Mouse (Mus musculus): ENCODE measurements around the gene 2310011J03Rik. TPM values are rescaled to one million over a fixed set of nuclear protein-coding genes. Genes with fewer than 3 reads are reported as not detected.

The 2310011J03Rik gene
- polyA plus RNA-seq, 1 experiment: 44.0 TPM

GRCm38 (mm10) chr10:80302082-80302355 lies 18.3 kb downstream of the 2310011J03Rik start:
- H3K27me3 ChIP-seq (ENCODE audit: control insufficient read depth, insufficient read depth, insufficient read length): peaks cover 52% of the 10 kb centered on the region
- peak overlapping the region; percentile 61 for H3K4me2 ChIP-seq (ENCODE audit: low read depth)
- H3ac ChIP-seq (ENCODE audit: control insufficient read depth, insufficient read length): no peak overlapping the region
- no peak overlapping the region for H3K4me3 ChIP-seq
- H3K36me3 ChIP-seq (ENCODE audit: control insufficient read depth, insufficient read depth): no peaks in the 10 kb centered on the region
- H3K79me2 ChIP-seq (ENCODE audit: control insufficient read depth, insufficient read depth): no peaks in the 10 kb centered on the region
- TF ChIP-seq USF1 (IDR thresholded peaks at IDR 0.05; ENCODE audit: low read depth) (no peak), CEBPB (IDR thresholded peaks at IDR 0.05; ENCODE audit: insufficient read depth, poor library complexity, severe bottlenecking) (no peak), TCF12 (IDR thresholded peaks at IDR 0.05; ENCODE audit: insufficient read depth, poor library complexity, severe bottlenecking) (no peak), E2F4 (IDR thresholded peaks at IDR 0.05; ENCODE audit: insufficient read depth) (no peak), MAX (IDR thresholded peaks at IDR 0.05; ENCODE audit: low read depth) (no peak), MYOG (IDR thresholded peaks at IDR 0.05; ENCODE audit: control insufficient read depth in 1 of 3, insufficient read depth in 1 of 3, insufficient read length in 2 of 3, low read depth in 2 of 3) (no peak), SRF (IDR thresholded peaks at IDR 0.05; ENCODE audit: control insufficient read depth, insufficient read length, low read depth) (no peak), REST (IDR thresholded peaks at IDR 0.05; ENCODE audit: insufficient read depth, insufficient read length) (no peak), POLR2AphosphoS2 (IDR thresholded peaks at IDR 0.05; ENCODE audit: insufficient read length, low read depth) (no peak)

GRCm38 (mm10) chr10:80301256-80302081 lies 18.9 kb downstream of the 2310011J03Rik start:
- H3K27me3 ChIP-seq (ENCODE audit: control insufficient read depth, insufficient read depth, insufficient read length): peaks cover 47% of the 10 kb centered on the region
- no peak overlapping the region for H3ac ChIP-seq (ENCODE audit: control insufficient read depth, insufficient read length)
- no peak overlapping the region for H3K4me3 ChIP-seq
- H3K36me3 ChIP-seq (ENCODE audit: control insufficient read depth, insufficient read depth): no peaks in the 10 kb centered on the region
- no peaks in the 10 kb centered on the region for H3K79me2 ChIP-seq (ENCODE audit: control insufficient read depth, insufficient read depth)
- no peak for TF ChIP-seq POLR2A (IDR thresholded peaks at IDR 0.05; ENCODE audit: insufficient read length, low read depth)
- no peak for TF ChIP-seq TCF12 (IDR thresholded peaks at IDR 0.05; ENCODE audit: insufficient read depth, poor library complexity, severe bottlenecking)
- TF ChIP-seq TCF3 (IDR thresholded peaks at IDR 0.05; ENCODE audit: insufficient read length, low read depth): no peak
- no peak for TF ChIP-seq REST (IDR thresholded peaks at IDR 0.05; ENCODE audit: insufficient read depth, insufficient read length)
- TF ChIP-seq MAX (IDR thresholded peaks at IDR 0.05; ENCODE audit: low read depth): no peak
- TF ChIP-seq E2F4 (IDR thresholded peaks at IDR 0.05; ENCODE audit: insufficient read depth): no peak
- no peak for TF ChIP-seq CEBPB (IDR thresholded peaks at IDR 0.05; ENCODE audit: insufficient read depth, poor library complexity, severe bottlenecking)
- TF ChIP-seq POLR2AphosphoS2 (IDR thresholded peaks at IDR 0.05; ENCODE audit: insufficient read length, low read depth): no peak
- TF ChIP-seq MYOD1 (IDR thresholded peaks at IDR 0.05; ENCODE audit: control insufficient read depth in 1 of 3, insufficient read length in 2 of 3, low read depth in 2 of 3): no peak
- no peak for TF ChIP-seq MYOG (IDR thresholded peaks at IDR 0.05; ENCODE audit: control insufficient read depth in 1 of 3, insufficient read depth in 1 of 3, insufficient read length in 2 of 3, low read depth in 2 of 3)
- TF ChIP-seq SRF (IDR thresholded peaks at IDR 0.05; ENCODE audit: control insufficient read depth, insufficient read length, low read depth): no peak
- no peak for TF ChIP-seq USF1 (IDR thresholded peaks at IDR 0.05; ENCODE audit: low read depth)
- H3K4me2 ChIP-seq (ENCODE audit: low read depth): no peak overlapping the region

- H3K36me3 ChIP-seq (ENCODE audit: control insufficient read depth, insufficient read depth): no peaks in the 10 kb centered on the region
- H3K79me2 ChIP-seq (ENCODE audit: control insufficient read depth, insufficient read depth): no peaks in the 10 kb centered on the region
- no peak overlapping the region for H3K4me2 ChIP-seq (ENCODE audit: low read depth)
- peaks cover 40% of the 10 kb centered on the region for H3K27me3 ChIP-seq (ENCODE audit: control insufficient read depth, insufficient read depth, insufficient read length)
- H3K4me3 ChIP-seq: no peak overlapping the region
- TF ChIP-seq TCF12 (IDR thresholded peaks at IDR 0.05; ENCODE audit: insufficient read depth, poor library complexity, severe bottlenecking): no peak
- TF ChIP-seq MYOG (IDR thresholded peaks at IDR 0.05; ENCODE audit: control insufficient read depth in 1 of 3, insufficient read depth in 1 of 3, insufficient read length in 2 of 3, low read depth in 2 of 3): no peak
- no peak overlapping the region for H3ac ChIP-seq (ENCODE audit: control insufficient read depth, insufficient read length)
Observed at GRCm38 (mm10) chr10:80300672-80301181, 19.6 kb downstream of the 2310011J03Rik start.

- Histone ChIP-seq H3K4me3 (no peak overlapping the region), H3K27me3 (ENCODE audit: control insufficient read depth, insufficient read depth, insufficient read length) (peaks cover 31% of the 10 kb centered on the region), H3K79me2 (ENCODE audit: control insufficient read depth, insufficient read depth) (no peaks in the 10 kb centered on the region), H3K36me3 (ENCODE audit: control insufficient read depth, insufficient read depth) (peaks cover 5% of the 10 kb centered on the region), H3K4me2 (ENCODE audit: low read depth) (no peak overlapping the region), H3ac (ENCODE audit: control insufficient read depth, insufficient read length) (no peak overlapping the region)
- TF ChIP-seq TCF12 (IDR thresholded peaks at IDR 0.05; ENCODE audit: insufficient read depth, poor library complexity, severe bottlenecking) (no peak), SRF (IDR thresholded peaks at IDR 0.05; ENCODE audit: control insufficient read depth, insufficient read length, low read depth) (no peak), MYOG (IDR thresholded peaks at IDR 0.05; ENCODE audit: control insufficient read depth in 1 of 3, insufficient read depth in 1 of 3, insufficient read length in 2 of 3, low read depth in 2 of 3) (no peak), CEBPB (IDR thresholded peaks at IDR 0.05; ENCODE audit: insufficient read depth, poor library complexity, severe bottlenecking) (no peak), USF1 (IDR thresholded peaks at IDR 0.05; ENCODE audit: low read depth) (no peak)
Observed at GRCm38 (mm10) chr10:80299824-80300223, 20.5 kb downstream of the 2310011J03Rik start.

- H3K4me2 ChIP-seq (ENCODE audit: low read depth): no peak overlapping the region
- H3K27me3 ChIP-seq (ENCODE audit: control insufficient read depth, insufficient read depth, insufficient read length): peaks cover 27% of the 10 kb centered on the region
- no peak overlapping the region for H3K4me3 ChIP-seq
- TF ChIP-seq TCF12 (IDR thresholded peaks at IDR 0.05; ENCODE audit: insufficient read depth, poor library complexity, severe bottlenecking): no peak
- TF ChIP-seq USF1 (IDR thresholded peaks at IDR 0.05; ENCODE audit: low read depth): no peak
- TF ChIP-seq MYOG (IDR thresholded peaks at IDR 0.05; ENCODE audit: control insufficient read depth in 1 of 3, insufficient read depth in 1 of 3, insufficient read length in 2 of 3, low read depth in 2 of 3): no peak
- TF ChIP-seq TCF3 (IDR thresholded peaks at IDR 0.05; ENCODE audit: insufficient read length, low read depth): no peak
- no peak overlapping the region for H3ac ChIP-seq (ENCODE audit: control insufficient read depth, insufficient read length)
- no peaks in the 10 kb centered on the region for H3K79me2 ChIP-seq (ENCODE audit: control insufficient read depth, insufficient read depth)
- peaks cover 10% of the 10 kb centered on the region for H3K36me3 ChIP-seq (ENCODE audit: control insufficient read depth, insufficient read depth)
Observed at GRCm38 (mm10) chr10:80299301-80299700, 21.0 kb downstream of the 2310011J03Rik start.
